Mouse (Mus musculus) natural killer cell, adult 2 months (primary cell): ENCODE measurements around the gene B430306N03Rik.
A peak's percentile ranks its signal among the peaks of the same experiment; 100 is the strongest.

Experiments
- DNase-seq, 2 experiments: peaks; one replicate each; pipeline ENCODE4 v3.0.0; 2022; ENCODE audit warnings: low spot score in 2 of 2

Gene B430306N03Rik

GRCm38 (mm10) chr17:48315905-48316579 lies at the start of gene B430306N03Rik:
TSS of gene B430306N03Rik (plus strand) at chr17:48316141.
- DNase-seq = peak in 1 of 2 experiments; percentile 41

GRCm38 (mm10) chr17:48266610-48267304 lies 49.2 kb upstream of the B430306N03Rik start:
- no peak for DNase-seq

GRCm38 (mm10) chr17:48267591-48267990 lies 48.4 kb upstream of the B430306N03Rik start:
- DNase-seq = no peak

GRCm38 (mm10) chr17:48268276-48268675 lies 47.7 kb upstream of the B430306N03Rik start:
- DNase-seq = no peak

GRCm38 (mm10) chr17:48269833-48270232 lies 46.1 kb upstream of the B430306N03Rik start:
- no peak for DNase-seq

GRCm38 (mm10) chr17:48272158-48272557 lies 43.8 kb upstream of the B430306N03Rik start:
- no peak for DNase-seq

- DNase-seq = no peak
Observed at GRCm38 (mm10) chr17:48272598-48272997, 43.3 kb upstream of the B430306N03Rik start.

GRCm38 (mm10) chr17:48274098-48274497 lies 41.8 kb upstream of the B430306N03Rik start:
- DNase-seq = no peak

- peak; percentile 69 to 82 for DNase-seq
Observed at GRCm38 (mm10) chr17:48274885-48275284, 41.1 kb upstream of the B430306N03Rik start.

GRCm38 (mm10) chr17:48275736-48276135 lies 40.2 kb upstream of the B430306N03Rik start:
- no peak for DNase-seq

- DNase-seq = peak in 1 of 2 experiments; percentile 9
Observed at GRCm38 (mm10) chr17:48278381-48278780, 37.6 kb upstream of the B430306N03Rik start.

GRCm38 (mm10) chr17:48279002-48279401 lies 36.9 kb upstream of the B430306N03Rik start:
- no peak for DNase-seq

- no peak for DNase-seq
Observed at GRCm38 (mm10) chr17:48280943-48281738, 34.8 kb upstream of the B430306N03Rik start.

- DNase-seq = no peak
Observed at GRCm38 (mm10) chr17:48281739-48282085, 34.2 kb upstream of the B430306N03Rik start.

- no peak for DNase-seq
Observed at GRCm38 (mm10) chr17:48286765-48287164, 29.2 kb upstream of the B430306N03Rik start.

- peak in 1 of 2 experiments; percentile 37 for DNase-seq
Observed at GRCm38 (mm10) chr17:48287276-48287675, 28.7 kb upstream of the B430306N03Rik start.

GRCm38 (mm10) chr17:48293500-48294194 lies 22.3 kb upstream of the B430306N03Rik start:
- peak in 1 of 2 experiments; percentile 44 for DNase-seq

- DNase-seq = peak in 1 of 2 experiments; percentile 14
Observed at GRCm38 (mm10) chr17:48299203-48299602, 16.7 kb upstream of the B430306N03Rik start, which contains the start of gene Treml2. TSS of gene Treml2 (plus strand) at chr17:48299498.

GRCm38 (mm10) chr17:48299756-48300155 lies 16.2 kb upstream of the B430306N03Rik start:
- DNase-seq = peak in 1 of 2 experiments; percentile 76

GRCm38 (mm10) chr17:48300199-48300598 lies 15.7 kb upstream of the B430306N03Rik start:
- peak in 1 of 2 experiments; percentile 83 for DNase-seq

- peak; percentile 53 to 64 for DNase-seq
Observed at GRCm38 (mm10) chr17:48300861-48301260, 15.1 kb upstream of the B430306N03Rik start.
